Comparison of ENCODE assay signal across 20 mouse cellular contexts in genomic region chr10:44401600-44401999, GRCm38 (mm10).
DNase-seq lines count a peak whose midpoint lies in the region; ATAC-seq and TF ChIP-seq lines count a peak whose summit lies in the region.
"Had no signal": no experiment of that assay in that cellular context is flagged by ENCODE, and none has a peak within 500 bp of the region (broad histone marks: within the 10 kb centered on the region; RNA-seq: fewer than 3 reads in every experiment).

No protein-coding gene starts in this region.

- no peaks in the 10 kb centered on the region for H3K9me3 ChIP-seq in heart, embryonic 14.5 days (ENCODE audit: control insufficient read depth, low read length)
- no peaks in the 10 kb centered on the region for H3K9me3 ChIP-seq in midbrain, embryonic 13.5 days
- H3K9me3 ChIP-seq: embryonic facial prominence, embryonic 10.5 days; embryonic facial prominence, embryonic 12.5 days; forebrain, embryonic 12.5 days had no signal

- no peak overlapping the region for H3K27ac ChIP-seq in heart, embryonic 14.5 days (replicated peaks in 1 of 2; ENCODE audit: control insufficient read depth in 1 of 2, insufficient read depth in 1 of 2, low read depth in 2 of 2, low read length in 2 of 2)
- H3K27ac ChIP-seq in heart, adult 2 months: no peak overlapping the region
- no peak overlapping the region for H3K27ac ChIP-seq in midbrain, embryonic 13.5 days
- H3K27ac ChIP-seq: embryonic facial prominence, embryonic 10.5 days; embryonic facial prominence, embryonic 12.5 days; forebrain, embryonic 12.5 days had no signal

- peak; percentile 70 for ATAC-seq in frontal cortex, adult (ENCODE audit: low TSS enrichment)
- ATAC-seq in heart, embryonic 14.5 days (ENCODE audit: insufficient number of reproducible peaks, insufficient read depth, low FRiP score, low read depth): no peak
- ATAC-seq in midbrain, embryonic 13.5 days: no peak
- ATAC-seq: forebrain, embryonic 14.5 days; forebrain, embryonic 16.5 days had no signal

- peaks cover 26 to 29% of the 10 kb centered on the region in 2 experiments for H3K4me1 ChIP-seq in heart, embryonic 14.5 days (ENCODE audit: control insufficient read depth in 2 of 2, insufficient read depth in 2 of 2, low read length in 2 of 2)
- H3K4me1 ChIP-seq in heart, adult 2 months (ENCODE audit: control insufficient read depth, insufficient read depth, low read length): peaks cover 7% of the 10 kb centered on the region; the same call in 1 of the 2 replicates
- no peaks in the 10 kb centered on the region for H3K4me1 ChIP-seq in midbrain, embryonic 13.5 days (replicated peaks)
- H3K4me1 ChIP-seq: embryonic facial prominence, embryonic 12.5 days; forebrain, embryonic 12.5 days had no signal

- TF ChIP-seq EP300 in heart, adult 2 months (IDR thresholded peaks at IDR 0.05; ENCODE audit: insufficient read depth, low read depth, low read length): no peak

- WGBS in heart, embryonic 14.5 days: 36% methylated on average over 10 of the region's 10 CpGs
- WGBS in heart, adult 2 months: 52% methylated on average over 10 of the region's 10 CpGs
- 89% methylated on average over 10 of the region's 10 CpGs for WGBS in midbrain, embryonic 13.5 days

- no peaks in the 10 kb centered on the region for H3K36me3 ChIP-seq in heart, embryonic 14.5 days (ENCODE audit: control insufficient read depth, insufficient read depth, low read length)
- H3K36me3 ChIP-seq in heart, adult 2 months (ENCODE audit: control insufficient read depth, insufficient read depth, low read length): no peaks in the 10 kb centered on the region
- no peaks in the 10 kb centered on the region for H3K36me3 ChIP-seq in midbrain, embryonic 13.5 days
- H3K36me3 ChIP-seq: embryonic facial prominence, embryonic 10.5 days; embryonic facial prominence, embryonic 12.5 days; forebrain, embryonic 12.5 days had no signal

- DNase-seq in frontal cortex, adult 2 months (ENCODE audit: extremely low spot score in 1 of 2, low spot score in 1 of 2): no peak
- no peak for DNase-seq in heart, adult 2 months
- peak; percentile 27 for DNase-seq in brain, adult 2 months (ENCODE audit: low read depth, low spot score)
- peak; percentile 6 for DNase-seq in telencephalon, adult 2 months (ENCODE audit: low read depth, low spot score)
- DNase-seq: adrenal gland, adult 2 months; adrenal gland, postnatal 10 days; adrenal gland, postnatal 25 days; cerebellum, adult 11-12 months; cerebellum, adult 2 months; cerebellum, adult 9-10 months; cerebellum, postnatal 10 days; cerebellum, postnatal 25 days had no signal

- intact Hi-C loops in heart, adult 2 months (cut with DNase I): no loop called here

- H3K27me3 ChIP-seq in heart, embryonic 14.5 days (ENCODE audit: control insufficient read depth, insufficient read depth, low read length): no peaks in the 10 kb centered on the region
- no peaks in the 10 kb centered on the region for H3K27me3 ChIP-seq in heart, adult 2 months (ENCODE audit: control insufficient read depth, insufficient read depth, low read length)
- no peaks in the 10 kb centered on the region for H3K27me3 ChIP-seq in midbrain, embryonic 13.5 days
- H3K27me3 ChIP-seq: embryonic facial prominence, embryonic 12.5 days; forebrain, embryonic 12.5 days had no signal

- peak overlapping the region; percentile 9; the same call in 1 of the 2 replicates for H3K4me2 ChIP-seq in heart, embryonic 14.5 days (ENCODE audit: low read length)
- H3K4me2 ChIP-seq in midbrain, embryonic 13.5 days (replicated peaks): no peak overlapping the region
- H3K4me2 ChIP-seq: embryonic facial prominence, embryonic 12.5 days; forebrain, embryonic 12.5 days had no signal

- H3K9ac ChIP-seq in heart, embryonic 14.5 days (ENCODE audit: low read length): no peak overlapping the region
- H3K9ac ChIP-seq in heart, adult 2 months (ENCODE audit: low read depth, low read length): no peak overlapping the region
- no peak overlapping the region for H3K9ac ChIP-seq in midbrain, embryonic 13.5 days (replicated peaks)
- H3K9ac ChIP-seq: embryonic facial prominence, embryonic 12.5 days; forebrain, embryonic 12.5 days had no signal

- no peak for TF ChIP-seq POLR2A in heart, adult 2 months (IDR thresholded peaks at IDR 0.05; ENCODE audit: insufficient read depth, low read depth, low read length)

- no peak overlapping the region for H3K4me3 ChIP-seq in heart, embryonic 14.5 days (ENCODE audit: control insufficient read depth in 1 of 2, insufficient read depth in 1 of 2, low read depth in 1 of 2, low read length in 2 of 2)
- no peak overlapping the region for H3K4me3 ChIP-seq in heart, adult 2 months
- H3K4me3 ChIP-seq in midbrain, embryonic 13.5 days (replicated peaks): no peak overlapping the region
- H3K4me3 ChIP-seq: embryonic facial prominence, embryonic 10.5 days; embryonic facial prominence, embryonic 12.5 days; forebrain, embryonic 12.5 days had no signal

- TF ChIP-seq CTCF in heart, adult 2 months (IDR thresholded peaks at IDR 0.05): no peak

- no peaks in the 10 kb centered on the region for H3K79me2 ChIP-seq in heart, adult 2 months (replicated peaks; ENCODE audit: control insufficient read depth, insufficient read depth, low read length)

Comparison
In these comparisons a context has a peak if more than half of its experiments do, and no peak if none do; other contexts are left out.
1. DNase-seq: peak in brain, adult 2 months (single experiment) and telencephalon, adult 2 months (single experiment); none in frontal cortex, adult 2 months (0 of 2) and heart, adult 2 months (0 of 2).